Mouse (Mus musculus): ENCODE measurements around the gene Lmo4.
A peak's percentile ranks its signal among the peaks of the same experiment; 100 is the strongest.

Lmo4 gene

DNA sequence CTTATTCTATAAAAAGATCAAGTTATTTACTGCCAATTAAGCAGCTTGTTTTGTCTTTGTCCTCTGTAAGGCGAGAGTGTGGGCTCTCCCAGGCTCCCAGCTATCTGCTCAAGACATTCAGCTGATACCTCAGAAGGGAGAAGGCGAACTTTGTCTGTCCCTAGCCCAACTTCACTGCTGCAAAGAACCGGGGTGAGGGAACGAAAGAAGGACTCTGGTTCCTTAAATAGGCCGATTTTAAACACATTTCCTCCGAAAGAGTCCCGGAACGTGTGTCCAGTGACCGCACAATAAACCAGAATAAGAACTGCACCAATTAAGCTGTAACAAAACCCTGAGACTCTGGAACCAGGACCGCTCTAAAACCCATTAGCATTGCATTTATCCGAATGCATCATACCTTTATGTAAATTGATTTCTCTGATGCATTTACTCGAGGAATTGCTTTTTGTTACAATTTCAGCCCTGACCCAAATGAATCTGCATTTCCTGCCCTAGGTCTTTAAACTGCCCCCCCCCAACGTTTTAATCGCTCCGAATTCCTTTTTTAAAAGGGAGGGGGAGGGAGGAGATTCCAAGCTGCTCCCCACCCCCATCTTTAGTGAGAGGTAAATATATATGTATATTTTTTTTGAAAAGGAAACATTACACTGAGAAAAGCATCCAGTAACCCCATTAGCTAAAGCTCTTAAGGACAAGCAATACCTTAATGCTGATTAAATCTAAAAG lies 1.6 kb downstream of the Lmo4 start:
- peak; percentile 25 for DNase-seq

DNA sequence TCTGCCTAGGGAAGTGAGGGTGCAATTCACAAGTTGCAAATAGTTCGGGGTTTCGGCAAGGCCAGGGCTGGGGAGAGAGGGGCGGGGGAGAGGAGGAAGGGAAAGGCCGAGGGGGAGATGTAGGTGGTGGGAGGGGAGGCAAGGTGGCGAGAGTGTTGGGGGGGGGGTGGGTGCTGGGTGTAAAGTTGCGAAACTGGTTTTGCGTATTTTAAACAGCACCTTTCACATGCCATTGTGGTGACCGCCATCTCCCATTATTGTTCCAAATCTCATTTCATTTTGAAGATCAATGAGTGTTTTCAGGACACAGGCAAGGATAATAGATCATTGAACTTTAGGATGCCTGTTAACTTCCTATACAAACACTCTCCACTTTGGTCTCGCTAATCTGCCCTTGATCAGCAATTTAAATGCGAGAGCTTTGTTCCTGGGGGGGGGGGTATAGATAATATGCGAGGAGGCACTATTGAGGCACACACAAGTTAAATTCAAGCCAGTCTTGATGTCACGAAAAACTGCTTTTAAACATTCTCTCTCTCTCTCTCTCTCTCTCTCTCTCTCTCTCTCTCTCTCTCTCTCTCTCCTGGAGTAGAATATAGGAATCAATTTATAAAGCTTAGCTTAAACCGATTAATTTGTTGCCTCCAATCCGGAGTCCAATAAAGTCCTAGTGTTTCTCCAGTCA lies 2.3 kb downstream of the Lmo4 start:
- DNase-seq = no peak

DNA sequence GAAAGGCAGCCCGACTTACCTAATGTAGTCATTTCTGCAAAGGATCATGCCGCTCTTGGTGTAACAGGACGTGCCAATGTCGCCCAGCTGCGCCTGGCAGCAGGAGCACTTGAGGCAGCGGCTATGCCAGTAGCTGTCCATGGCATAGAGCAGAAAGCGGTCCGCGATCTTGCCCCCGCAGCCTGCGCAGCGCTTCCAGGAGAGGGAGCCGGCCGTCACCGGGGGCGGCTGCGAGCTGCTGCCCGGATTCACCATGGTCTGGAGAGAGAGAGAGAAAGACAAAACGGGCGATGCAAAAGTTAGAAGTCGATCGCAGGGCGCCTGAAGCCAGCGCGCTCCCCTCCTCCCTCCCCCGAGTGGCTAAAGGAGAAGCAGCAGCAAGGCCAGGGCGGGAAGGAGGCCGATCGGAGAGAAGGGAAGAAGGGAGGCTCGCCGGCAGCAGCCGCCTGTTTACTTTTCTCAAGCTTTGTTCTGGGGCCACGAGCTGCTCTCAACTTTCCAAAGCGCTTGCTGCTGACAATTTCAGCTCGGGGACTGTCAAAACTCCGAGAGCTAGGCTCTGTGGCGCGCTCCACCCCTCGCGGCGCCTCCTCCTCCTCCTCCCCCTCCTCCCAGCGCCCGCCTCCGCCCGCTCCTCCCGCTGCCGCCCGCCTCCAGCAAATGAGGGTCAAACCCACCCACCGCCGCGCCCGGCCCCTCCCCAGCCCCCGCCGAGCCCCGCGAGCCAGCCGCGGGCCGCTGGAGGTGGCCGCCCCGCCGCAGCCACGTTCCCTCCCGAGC lies 3.0 kb downstream of the Lmo4 start:
- peak; percentile 94 for DNase-seq

DNA sequence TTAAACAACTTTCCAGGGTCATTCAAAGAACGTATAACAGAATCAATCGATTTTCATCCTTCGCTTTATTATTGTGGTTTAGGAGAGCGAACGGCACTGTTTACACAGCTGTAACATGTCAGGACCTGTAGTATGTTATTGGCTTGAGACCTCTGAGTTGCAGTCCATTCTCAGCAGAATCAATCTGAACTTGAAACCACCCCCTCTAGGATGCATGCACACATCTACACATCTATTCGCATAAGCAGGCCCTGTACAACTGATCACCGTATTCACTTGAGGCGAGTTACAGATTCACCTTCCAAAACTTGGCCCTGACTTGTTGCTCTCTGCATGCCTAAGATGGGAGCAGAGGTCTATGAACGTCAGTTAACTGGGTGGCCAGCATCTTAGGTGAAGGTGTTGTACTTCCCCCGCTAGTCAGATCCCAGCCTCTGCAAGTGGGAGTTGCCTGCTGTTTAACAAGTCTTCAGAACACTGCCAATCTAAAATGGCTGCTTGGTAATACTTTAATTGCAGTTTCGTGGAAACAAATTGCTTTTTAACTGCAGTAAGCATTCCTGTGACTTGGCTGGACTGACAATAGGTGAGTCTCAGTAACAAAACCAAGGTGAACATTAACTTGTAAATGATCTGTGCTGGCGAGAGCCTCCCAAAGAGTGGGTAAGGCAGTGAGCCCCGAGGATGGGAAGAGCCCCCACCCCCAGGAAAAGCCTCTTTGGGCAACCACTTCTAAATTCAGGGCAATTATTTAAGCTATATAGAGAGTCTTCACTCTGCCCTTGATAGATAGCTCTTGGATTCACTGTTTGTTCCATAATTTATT lies 19.5 kb downstream of the Lmo4 start:
- no peak for DNase-seq

DNA sequence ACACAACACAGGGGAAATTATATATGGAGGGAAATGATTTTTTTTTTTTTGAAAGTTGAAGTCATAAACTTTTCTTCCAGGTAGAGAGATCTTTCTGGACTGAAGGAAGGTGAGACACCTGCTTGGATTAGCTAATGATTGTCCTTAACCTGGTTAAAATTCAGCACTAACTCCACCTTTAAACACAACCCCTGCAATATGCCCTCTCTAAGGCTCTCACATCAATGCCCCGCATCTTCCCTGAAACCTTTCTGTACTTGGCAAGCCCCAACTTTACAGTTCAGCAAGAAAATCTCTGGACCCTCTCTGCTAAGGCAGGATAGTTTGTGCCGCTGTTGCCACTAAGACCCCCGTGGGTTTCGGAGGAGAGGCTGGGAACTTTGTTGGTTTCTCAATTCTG lies 20.1 kb downstream of the Lmo4 start:
- no peak for DNase-seq

DNA sequence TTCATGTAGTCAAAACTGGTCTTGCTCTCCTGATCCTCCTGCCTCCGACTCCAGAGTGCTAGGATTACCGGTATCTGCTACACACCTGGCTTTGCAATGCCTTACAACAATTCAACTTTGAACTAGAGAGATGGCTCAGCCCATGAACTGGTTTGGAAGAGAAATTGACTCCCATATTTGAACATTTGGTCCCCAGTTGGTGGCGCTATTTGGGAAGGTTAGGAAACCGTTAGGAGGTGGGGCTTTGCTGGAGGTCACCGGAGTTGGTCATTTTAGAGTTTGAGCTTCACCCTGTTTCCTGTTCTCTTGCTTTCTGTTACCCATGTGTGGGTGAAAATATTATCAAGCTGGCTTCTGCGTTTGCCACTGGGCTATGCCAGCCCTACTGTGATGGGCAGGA lies 22.8 kb downstream of the Lmo4 start:
- DNase-seq = no peak

DNA sequence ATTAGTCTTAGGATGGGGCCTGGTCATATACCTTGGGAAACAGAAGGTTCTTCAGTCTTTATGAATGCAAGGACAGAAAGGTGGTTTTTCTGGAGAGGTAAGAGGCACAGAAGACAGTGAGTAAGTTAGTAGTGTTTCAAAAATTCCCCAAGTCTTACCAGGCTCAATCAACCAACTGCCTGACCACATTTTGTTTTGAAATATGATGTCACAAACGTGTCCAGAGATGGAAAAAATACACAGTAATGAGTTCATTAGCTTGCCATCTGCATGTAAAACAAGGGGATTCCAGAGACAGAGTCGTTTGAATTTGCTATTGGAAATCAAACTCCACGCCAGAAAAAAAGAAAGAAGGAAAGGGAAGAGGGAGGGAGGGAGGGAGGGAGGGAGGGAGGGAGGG lies 26.1 kb downstream of the Lmo4 start:
- no peak for DNase-seq

DNA sequence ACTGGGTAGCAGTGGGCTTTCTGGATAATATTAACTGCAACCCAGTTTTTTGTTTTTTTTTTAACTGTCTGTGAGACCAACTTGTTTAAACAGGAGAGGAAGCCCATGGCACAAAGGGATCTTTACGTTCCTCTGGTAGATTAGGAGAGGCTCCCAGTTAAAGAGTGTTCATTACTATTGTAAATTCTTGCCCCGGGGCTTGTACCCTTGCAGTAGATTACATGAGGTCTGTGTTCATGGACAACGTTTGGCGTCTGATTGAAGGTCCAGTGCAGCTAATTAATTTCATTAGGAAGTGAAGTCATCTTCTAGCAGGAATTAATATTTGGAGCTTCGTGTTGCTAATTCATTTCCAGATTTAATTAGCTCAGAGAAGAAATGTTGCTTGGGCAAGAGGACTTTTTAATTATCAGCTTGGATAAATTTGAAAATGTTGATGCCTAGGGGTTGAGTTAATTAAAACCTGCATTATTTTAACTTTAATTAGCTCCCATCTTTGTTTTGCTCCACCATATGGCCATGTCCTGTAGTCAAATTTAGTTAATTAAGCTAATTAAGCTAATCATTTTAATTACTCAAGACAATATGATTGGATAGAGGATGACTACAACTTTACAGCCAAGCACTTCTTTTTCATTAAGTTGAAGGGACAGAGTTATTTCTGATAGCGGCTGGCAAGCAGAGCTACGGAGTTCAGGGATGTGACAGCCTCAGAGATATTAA lies 31.0 kb downstream of the Lmo4 start:
- DNase-seq = no peak

DNA sequence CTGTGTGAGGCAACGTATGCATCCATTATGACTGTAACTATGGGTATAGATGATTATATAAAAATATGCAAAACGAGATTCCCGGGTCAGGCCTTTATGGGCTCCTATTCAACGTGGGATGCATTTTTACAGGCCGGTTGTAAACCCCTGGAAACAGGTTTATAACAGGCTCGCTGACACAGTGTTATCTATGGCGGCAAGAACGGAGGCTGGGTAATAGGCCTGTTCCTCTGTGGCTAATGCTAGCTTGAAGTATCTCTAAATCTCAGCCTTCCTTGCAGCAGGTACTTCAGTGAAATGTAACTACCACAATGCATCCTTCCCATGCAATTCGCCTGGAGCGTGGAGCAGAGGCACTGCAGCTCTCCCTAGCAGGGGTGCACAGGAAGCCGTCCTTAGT lies 31.9 kb downstream of the Lmo4 start:
- DNase-seq = no peak

DNA sequence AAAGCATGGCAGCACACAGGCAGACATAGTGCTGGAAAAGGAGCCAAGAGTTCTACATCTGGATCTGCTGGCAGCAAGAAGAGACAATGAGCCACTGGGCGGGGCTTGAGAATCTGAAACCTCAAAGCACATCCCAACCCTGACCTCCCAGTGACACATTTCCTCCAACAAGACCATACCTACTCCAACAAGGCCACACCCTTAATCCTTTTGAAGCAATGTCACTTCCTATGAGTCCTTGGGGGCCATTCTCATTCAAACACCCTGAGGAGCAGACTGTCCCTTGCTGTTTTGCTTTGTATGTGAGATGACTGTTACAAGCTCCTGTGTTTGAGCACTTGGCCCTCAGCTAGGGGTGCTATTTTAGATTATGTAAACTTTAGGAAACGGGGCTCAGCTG lies 33.3 kb downstream of the Lmo4 start:
- DNase-seq = no peak

DNA sequence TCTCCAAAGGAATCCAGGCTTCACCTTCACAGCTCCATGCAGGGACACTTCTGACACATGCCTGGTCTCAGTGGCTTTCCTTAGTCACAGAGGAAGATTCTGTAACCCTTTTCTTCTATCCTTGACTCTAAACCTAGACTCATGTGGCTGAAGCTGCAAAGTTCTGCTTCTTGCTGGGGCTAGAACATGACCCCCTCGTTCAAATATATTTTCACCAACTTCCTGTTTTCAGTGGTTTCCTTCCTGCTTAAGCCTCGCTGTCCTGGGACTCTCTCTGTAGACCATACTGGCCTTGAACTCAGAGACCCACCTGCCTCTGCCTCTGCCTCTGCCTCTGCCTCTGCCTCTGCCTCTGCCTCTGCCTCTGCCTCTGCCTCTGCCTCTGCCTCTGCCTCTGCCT lies 34.5 kb downstream of the Lmo4 start:
- DNase-seq = no peak

DNA sequence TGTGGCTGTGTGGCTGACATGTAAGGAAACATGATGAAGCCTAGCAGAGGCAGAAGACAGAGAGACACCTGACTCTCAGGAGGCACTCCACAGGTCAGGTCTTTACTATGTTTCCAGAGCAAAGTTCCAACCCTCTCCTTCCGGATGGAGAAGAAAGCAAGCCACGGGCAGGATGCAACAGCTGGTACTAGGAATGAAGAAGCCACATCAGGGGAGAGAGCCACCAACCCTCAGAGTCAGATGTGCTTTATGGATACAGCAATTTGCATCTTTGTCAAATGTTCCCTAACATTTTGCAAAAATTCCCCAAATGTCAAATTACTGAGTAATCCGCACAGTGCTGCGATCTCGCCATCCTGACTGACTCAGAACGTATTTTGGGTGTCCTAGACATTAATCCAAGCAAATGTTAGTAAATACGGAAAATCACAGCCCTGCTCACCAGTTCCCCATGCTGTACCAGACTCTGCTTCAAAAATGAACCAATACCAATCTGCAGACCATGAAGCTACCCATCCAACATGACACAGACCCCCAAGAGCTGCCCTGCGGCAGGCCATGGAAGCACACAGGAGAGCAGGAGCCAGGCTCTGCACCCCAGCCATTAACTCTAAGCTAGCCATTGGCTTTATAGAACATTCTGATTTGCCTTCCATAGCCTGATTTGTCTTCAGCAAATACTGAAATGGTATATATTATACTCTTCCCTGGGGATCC lies 38.4 kb downstream of the Lmo4 start:
- no peak for DNase-seq

DNA sequence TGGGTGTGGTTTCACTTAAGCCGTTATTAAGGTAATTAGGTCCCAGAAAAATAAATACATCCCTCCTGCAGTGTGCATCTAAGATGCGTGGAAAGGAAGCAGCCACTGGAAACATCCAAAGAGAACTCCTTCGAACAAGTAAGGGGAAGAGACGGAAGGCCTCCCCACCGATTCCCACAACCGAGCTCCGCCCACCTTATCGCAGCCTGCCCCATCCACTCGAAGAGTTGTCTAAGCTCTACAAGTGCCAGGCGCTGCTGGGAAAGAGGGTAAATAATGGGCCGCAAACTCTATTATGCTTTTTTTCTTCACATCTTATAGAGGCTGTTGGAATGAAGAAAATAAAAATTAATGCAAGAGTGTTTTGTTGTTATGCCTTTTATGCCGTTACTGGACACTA lies 39.6 kb downstream of the Lmo4 start:
- no peak for DNase-seq

DNA sequence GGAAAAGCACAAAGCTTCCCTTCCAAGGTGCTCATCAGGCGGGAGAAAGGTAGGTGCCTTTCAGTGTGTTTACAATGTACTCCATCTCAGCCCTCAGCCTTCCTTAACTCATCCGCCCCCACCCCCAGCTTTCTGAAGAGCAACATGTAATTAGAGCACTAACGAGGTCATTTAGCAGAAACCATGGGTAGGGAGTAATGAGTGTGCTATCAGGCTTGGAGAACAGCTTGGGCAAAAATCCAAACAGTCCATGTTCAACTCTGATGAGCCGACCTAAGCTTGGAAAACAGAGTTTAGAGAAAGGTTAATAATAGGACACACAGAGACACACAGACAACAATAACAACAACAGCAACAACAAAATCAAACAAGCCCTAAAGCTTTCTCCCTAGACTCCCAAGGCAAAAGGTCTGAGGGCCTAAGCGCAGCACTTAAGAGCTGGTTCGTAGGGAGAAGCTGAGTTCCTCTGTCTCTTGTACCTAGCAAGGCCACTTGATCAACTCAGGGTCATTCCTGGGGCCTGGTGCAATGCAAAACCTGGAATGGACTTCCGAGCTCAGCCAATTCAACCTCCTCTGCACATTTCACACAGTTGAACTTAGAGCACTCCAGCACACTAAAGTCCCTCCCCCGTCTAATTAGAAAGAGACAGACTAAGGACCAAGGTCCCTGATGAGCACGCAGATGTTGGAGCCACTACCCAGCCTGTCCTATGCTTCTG lies 40.2 kb downstream of the Lmo4 start:
- DNase-seq = no peak

DNA sequence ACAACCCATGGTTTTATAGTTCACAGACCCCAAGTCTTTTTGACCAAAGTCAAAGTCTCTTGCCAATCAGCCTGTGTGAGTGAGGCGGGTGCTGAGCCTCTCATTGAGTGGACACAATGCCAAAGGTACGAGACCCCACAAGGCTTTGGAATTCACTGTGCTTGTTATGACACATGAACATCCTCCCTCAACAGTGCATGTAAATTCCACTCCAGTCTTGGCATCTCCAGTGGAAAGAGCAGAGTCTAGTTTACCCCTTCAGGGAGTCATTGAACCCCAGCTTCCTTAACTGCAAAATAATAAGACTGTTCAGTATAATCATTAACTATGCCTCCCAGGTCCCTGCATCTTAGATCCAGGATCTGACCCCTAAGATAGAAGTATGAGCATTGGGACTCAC lies 41.3 kb downstream of the Lmo4 start:
- DNase-seq = no peak

DNA sequence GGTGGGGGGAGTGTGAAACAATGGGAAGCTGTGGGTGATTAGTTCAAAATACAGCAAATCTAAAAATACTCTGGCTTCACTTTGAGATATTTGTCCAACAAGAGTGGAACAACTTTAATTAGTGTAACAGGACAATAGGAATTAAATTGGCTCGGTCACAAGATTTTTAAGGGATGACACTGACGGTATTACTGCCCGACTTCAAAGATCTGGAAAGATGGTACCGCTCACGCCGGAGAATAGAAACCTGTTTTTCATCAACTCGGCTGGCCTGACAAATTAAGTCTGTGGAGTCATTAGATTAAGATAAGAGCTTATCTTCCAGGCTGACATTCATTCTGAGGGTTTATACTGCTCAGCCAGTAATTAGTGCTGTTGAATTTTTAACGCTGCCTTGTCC lies 42.9 kb downstream of the Lmo4 start:
- no peak for DNase-seq

DNA sequence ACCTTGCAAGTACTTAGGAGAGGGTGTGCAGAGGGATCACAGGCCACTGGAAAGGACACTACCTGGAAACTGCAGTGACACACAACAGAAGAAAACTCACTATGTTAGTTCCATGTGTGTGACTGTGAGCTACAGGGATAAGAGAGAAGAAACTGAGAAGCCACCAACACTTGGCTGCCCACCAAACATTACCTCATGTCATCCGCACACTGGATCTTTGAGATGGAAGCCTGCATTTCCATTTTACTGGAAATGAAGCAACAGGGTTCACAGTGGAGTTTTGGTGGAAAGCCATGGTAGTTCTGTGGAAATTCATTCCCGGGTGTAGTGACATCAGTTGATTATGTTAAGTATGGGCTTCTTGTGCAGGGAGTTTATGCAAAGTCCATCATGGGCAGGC lies 43.8 kb downstream of the Lmo4 start:
- no peak for DNase-seq

DNA sequence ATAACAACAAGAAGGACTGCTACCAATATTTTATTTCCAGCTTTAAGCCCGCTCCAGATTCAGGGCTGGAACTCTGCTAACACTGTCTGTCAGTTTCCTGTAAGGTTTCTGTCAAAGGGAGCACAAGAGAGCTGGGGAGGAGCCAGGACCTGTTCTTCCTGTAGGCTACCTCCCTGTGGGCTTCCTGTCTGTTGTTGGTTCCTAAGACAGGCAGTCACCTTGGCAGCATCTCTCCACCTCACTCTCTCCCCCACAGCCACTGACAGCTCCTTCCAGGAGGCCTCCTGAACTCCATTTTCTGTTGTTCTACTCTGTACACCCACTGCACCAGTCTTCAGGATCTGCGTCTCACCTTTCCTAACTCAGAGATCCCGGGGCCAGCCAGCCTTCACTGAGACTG lies 49.3 kb downstream of the Lmo4 start:
- DNase-seq = peak; percentile 46

DNA sequence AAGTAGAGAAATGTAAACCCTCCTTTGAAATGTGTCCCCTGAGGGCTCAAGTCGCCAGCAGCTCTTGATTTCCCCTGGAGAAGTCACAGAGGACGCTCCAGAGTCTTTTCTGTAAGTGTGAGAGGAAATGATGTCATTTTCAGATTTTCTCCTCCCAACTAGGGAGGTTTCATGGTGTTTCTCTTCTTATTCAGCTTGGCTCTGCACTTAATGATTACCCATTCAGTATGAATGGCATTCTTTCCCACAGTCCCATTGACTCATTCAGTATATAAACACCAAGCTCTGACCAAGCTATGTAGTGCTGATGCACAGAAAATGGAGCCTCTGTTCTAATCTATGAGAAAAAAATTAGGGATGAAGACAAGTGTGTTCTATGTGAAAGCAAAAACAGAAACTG lies 51.6 kb downstream of the Lmo4 start:
- DNase-seq = no peak

DNA sequence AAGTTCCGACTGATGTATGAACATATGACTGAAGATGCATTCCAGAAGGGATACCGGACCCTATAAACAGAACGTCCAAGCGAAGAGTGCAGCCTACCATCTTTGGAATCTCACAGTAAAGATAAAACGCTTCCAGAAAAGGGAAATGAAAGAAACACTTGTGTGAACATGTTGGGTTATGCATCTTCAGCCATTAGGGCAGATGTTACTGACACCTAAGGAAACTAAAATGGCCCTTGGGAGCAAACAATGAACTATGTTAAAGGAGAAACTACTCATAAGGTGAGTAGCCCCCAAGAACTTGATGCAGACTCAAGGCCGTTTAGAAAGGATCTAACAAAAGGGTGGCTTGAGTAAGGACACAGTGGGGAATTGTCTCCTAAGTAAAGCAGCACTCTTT lies 54.0 kb downstream of the Lmo4 start:
- no peak for DNase-seq

DNA sequence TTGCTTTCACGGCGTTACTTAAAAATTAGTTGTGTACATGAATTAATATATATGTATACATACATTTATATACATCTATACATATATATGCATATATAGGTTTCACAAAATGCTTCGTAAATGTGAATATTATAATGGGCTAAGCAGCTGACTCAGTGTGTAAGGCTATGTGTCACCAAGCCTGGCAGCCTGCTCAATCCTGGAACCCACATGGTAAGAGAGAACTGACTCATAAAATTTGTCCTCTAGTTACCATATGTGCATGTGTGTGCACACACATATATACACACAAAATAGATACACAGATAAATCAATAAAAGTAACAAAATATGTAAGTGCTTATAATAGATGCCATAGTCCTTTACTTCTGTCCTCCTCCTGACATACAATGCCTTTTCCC lies 56.8 kb downstream of the Lmo4 start:
- no peak for DNase-seq
